Mouse (Mus musculus): Measurements from ENCODE around the gene Lmx1a.

- TF ChIP-seq CTCF (IDR thresholded peaks at IDR 0.05; ENCODE audit: control insufficient read depth, insufficient read depth, low read length), result no peak
- no peak for TF ChIP-seq POLR2A (IDR thresholded peaks at IDR 0.05; ENCODE audit: borderline replicate concordance, control insufficient read depth, low read depth, low read length)
Measured at GRCm38 (mm10) chr1:167652336-167652735, 36.7 kb upstream of the Lmx1a start.
